Mouse (Mus musculus): ENCODE results near the gene Tmem269. TPM values are rescaled to one million over a fixed set of nuclear protein-coding genes. Genes with fewer than 3 reads are reported as not detected.

Tmem269 gene
- polyA plus RNA-seq, 1 experiment from 2014 or later, result not detected

DNA sequence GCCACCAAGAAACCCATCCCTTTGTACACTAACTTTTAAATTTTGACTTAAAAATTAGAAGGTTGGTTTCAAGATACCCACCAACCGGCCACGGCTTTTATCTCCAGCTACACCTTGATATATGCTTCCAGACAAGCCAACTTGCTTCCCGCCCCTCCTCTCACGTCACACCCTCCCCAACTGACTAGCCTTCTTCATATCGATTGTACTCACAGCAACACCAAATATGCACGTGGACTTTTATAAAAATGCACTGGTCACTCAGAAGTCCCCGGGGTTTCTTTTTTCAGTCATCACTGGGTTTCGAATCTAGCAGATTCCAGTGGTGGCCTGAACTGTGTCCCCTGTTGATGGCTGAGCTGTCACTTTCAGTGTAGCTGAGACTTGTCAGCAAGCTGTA is 27.4 kb downstream of the Tmem269 start:
- H3K9ac ChIP-seq, result no peak overlapping the region
- H3K4me1 ChIP-seq, result no peaks in the 10 kb centered on the region; the same call in 1 of the 2 replicates
- H3K9me3 ChIP-seq, result no peaks in the 10 kb centered on the region
- no peak overlapping the region for H3K4me2 ChIP-seq
- 0 out of 2 replicates have a peak, but pooled peaks cover 1% of the 10 kb centered on the region for H3K27me3 ChIP-seq
- no peak overlapping the region for H3K27ac ChIP-seq
- whole genome bisulfite sequencing, result 82% methylated on average over 8 of the region's 8 CpGs
- no peak overlapping the region for H3K4me3 ChIP-seq (replicated peaks)
- no peaks in the 10 kb centered on the region for H3K36me3 ChIP-seq (replicated peaks)
- ATAC-seq (ENCODE audit: low FRiP score), result no peak

DNA sequence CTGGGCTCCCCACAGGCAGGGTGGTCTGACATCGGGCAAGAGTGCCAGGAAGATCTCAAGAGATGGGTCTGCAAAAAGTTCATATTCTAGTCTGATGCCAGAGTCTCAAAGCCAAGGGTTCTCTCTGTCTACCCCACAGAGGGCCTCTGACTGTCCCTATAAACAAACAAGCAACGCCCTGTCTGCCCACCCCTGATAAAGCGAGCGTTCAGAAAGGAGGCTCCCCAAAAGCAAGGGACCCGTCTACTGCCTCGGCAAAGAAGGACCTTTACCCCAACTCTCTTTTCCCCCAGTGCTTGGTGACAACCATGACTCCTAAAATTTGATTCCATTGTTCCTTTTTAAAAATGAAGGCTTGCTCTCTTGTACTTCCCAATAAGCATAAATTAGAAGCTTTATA is 28.2 kb downstream of the Tmem269 start, which contains the start of gene Ermap:
Ermap (minus strand) TSS at position 148 of the 400 bp plus-strand sequence.
- H3K4me2 ChIP-seq, result no peak within 1 kb of the TSS
- H3K4me1 ChIP-seq, result no peaks in the 10 kb centered on the region; the same call in 1 of the 2 replicates
- WGBS, result 73% methylated on average over 6 of the region's 6 CpGs
- H3K9me3 ChIP-seq, result no peaks in the 10 kb centered on the region
- no peak for ATAC-seq (ENCODE audit: low FRiP score)
- H3K4me3 ChIP-seq (replicated peaks), result no peak within 1 kb of the TSS; the same call in 1 of the 2 replicates
- no peaks in the 10 kb centered on the region for H3K36me3 ChIP-seq (replicated peaks)
- H3K27me3 ChIP-seq, result 0 out of 2 replicates have a peak, but pooled peaks cover 5% of the 10 kb centered on the region
- H3K27ac ChIP-seq, result no peak within 1 kb of the TSS
- H3K9ac ChIP-seq, result no peak within 1 kb of the TSS

DNA sequence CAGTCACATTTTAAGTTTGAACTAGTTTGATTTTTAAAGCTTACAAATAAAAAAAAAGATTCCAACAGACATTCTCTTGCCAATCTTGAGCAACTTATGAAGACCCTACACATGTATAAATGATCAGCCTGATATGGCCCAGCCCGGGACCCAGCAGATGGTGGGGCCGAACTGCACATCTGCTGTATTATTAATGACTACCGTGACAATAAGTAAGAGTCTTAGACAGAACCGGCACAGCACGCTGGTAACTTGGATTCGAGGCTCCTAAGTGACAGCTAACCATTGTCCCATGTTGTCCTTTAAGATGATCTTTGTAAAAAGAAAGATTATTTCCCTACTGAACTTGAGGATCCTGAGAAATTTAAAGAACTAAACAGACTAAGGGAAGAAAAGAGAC is 28.6 kb downstream of the Tmem269 start:
- Histone ChIP-seq H3K4me2 (no peak overlapping the region), H3K36me3 (replicated peaks) (no peaks in the 10 kb centered on the region), H3K27ac (no peak overlapping the region), H3K4me1 (no peaks in the 10 kb centered on the region; the same call in 1 of the 2 replicates), H3K9me3 (no peaks in the 10 kb centered on the region), H3K4me3 (replicated peaks) (no peak overlapping the region; the same call in 1 of the 2 replicates), H3K9ac (no peak overlapping the region), H3K27me3 (0 out of 2 replicates have a peak, but pooled peaks cover 5% of the 10 kb centered on the region)
- WGBS, result 73% methylated on average over 6 of the region's 6 CpGs
- ATAC-seq (ENCODE audit: low FRiP score), result no peak

DNA sequence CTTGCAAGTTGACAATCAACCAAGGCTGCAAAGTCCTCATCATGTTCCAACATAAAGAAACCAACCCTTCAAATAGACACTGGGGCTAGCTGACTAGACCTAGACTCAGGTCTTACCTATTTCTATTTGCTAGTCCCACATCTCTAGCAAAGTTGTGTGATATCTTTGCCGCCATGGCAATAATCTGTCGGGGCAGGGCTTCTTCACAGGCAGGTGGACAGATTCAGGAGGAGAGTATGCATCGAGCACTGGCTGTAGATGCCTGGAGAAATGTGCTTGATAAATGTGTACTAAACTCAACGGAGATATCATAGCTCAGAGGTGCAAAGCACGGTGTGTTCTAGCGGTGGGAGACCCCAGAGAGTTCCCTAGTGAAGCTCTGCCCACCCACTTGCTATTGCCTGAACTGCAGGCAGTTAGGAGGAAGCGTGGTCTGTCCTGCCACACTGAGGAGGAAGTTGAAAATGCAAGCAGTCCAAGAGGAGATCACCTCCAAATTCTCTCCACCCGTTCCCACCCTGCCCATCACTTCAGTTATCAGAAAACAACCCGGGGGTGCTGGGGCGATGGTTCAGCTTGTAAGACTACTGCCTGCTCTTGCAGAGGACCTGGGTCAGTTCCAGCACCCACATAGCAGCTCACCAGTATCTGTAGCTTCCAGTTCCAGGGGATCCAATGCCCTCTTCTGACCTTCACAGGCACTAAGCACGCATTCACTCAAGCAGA is 29.8 kb downstream of the Tmem269 start:
- Histone ChIP-seq H3K4me2 (no peak overlapping the region), H3K9me3 (no peaks in the 10 kb centered on the region), H3K4me1 (no peaks in the 10 kb centered on the region; the same call in 1 of the 2 replicates), H3K36me3 (replicated peaks) (no peaks in the 10 kb centered on the region), H3K4me3 (replicated peaks) (no peak overlapping the region), H3K27ac (no peak overlapping the region), H3K9ac (no peak overlapping the region), H3K27me3 (0 out of 2 replicates have a peak, but pooled peaks cover 5% of the 10 kb centered on the region)
- no peak for ATAC-seq (ENCODE audit: low FRiP score)
- WGBS, result 63% methylated on average over 11 of the region's 11 CpGs

DNA sequence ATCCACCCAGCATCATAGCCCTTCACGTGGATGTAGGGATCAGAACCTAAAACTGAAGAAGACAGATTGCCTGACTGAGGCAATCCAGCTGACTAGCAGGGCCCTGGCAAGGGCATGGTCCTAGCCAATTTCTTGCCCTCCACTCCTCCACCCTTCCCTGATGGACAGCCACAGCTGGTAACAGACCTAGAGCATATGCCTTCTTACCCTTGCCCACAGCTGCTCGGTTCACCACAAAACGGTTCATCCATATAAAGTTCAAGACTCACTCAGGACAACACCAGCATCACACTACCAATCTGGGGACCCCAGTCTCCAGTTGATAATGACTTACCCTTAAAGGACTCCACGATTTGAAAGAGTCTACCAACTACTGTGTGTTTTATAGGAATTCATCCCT is 32.2 kb downstream of the Tmem269 start:
- H3K27me3 ChIP-seq, result 0 out of 2 replicates have a peak, but pooled peaks cover 5% of the 10 kb centered on the region
- 83% methylated on average over 4 of the region's 4 CpGs for WGBS
- ATAC-seq (ENCODE audit: low FRiP score), result no peak
- no peak overlapping the region for H3K27ac ChIP-seq
- H3K9ac ChIP-seq, result no peak overlapping the region
- H3K9me3 ChIP-seq, result no peaks in the 10 kb centered on the region
- H3K4me2 ChIP-seq, result no peak overlapping the region
- H3K4me1 ChIP-seq, result no peaks in the 10 kb centered on the region; the same call in 1 of the 2 replicates
- no peak overlapping the region for H3K4me3 ChIP-seq (replicated peaks)
- no peaks in the 10 kb centered on the region for H3K36me3 ChIP-seq (replicated peaks)

DNA sequence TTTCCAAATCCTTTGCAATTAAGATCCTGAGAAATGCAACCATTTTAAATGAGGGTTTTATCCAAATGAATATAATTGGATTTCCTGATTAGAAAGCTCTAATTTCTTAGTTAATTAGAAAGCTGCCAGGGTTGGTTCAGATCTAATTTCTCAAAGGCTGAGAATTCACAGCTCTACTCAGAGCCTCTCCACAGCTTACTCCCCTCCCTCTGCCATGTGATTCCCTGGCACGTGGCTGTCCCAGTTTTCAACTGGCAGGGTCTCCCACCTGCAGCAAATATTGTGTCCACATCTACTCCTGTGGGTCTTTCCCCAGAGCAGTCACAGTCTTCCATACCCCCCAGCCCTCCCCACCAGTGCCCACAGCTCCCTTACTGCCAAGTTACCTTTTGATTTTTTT is 34.5 kb downstream of the Tmem269 start:
- ATAC-seq (ENCODE audit: low FRiP score), result no peak
- H3K9ac ChIP-seq, result no peak overlapping the region
- H3K36me3 ChIP-seq (replicated peaks), result no peaks in the 10 kb centered on the region
- H3K4me3 ChIP-seq (replicated peaks), result no peak overlapping the region
- 50% methylated on average over 1 of the region's 1 CpGs for WGBS
- H3K27ac ChIP-seq, result no peak overlapping the region
- H3K27me3 ChIP-seq, result 0 out of 2 replicates have a peak, but pooled peaks cover 5% of the 10 kb centered on the region
- no peak overlapping the region for H3K4me2 ChIP-seq
- H3K4me1 ChIP-seq, result no peaks in the 10 kb centered on the region
- H3K9me3 ChIP-seq, result no peaks in the 10 kb centered on the region

DNA sequence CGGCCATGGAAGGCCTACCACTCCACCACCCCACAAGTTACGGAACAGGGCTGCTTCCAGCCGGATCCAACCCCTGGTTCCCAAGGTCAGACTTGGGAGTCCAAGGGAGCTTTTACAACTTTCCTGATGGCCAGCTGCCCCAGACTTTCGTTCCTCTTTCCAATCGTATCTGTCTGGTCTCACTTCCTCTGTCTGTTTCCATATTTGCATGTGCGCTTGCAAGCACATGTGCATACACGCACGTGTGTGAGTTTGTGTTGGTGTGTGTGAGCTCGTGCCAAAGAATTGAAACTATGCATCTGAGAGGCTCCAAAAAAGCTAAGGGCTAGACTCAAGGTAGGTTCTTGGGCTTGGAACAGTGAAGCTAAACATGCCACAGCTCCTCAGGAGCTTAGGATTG is 36.6 kb downstream of the Tmem269 start:
- no peak for ATAC-seq (ENCODE audit: low FRiP score)
- WGBS, result 94% methylated on average over 9 of the region's 9 CpGs

DNA sequence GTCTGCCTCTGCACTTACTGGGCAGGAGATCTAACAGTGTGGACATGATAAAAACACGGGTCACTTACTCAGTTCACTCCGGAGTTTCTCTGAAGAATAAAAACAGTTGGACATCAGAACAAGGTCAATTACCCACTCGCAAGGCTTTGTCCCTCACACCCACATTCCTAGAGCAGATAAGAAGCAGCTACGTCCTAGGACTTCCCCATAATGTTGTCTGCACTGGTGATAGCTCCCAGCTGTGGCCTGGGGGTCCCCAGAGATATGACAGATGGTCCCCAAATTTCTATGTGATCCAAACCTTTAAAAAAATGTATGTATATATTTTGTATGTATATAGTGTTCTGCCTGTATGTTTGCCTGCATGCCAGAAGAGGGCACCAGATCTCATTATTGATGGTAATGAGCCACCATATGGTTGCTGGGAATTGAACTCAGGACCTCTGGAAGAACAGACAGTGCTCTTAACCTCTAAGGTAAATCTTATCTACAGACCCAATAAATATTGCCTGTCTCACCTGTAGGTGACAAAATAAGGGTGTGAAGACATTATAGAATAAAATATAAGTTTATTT is 37.8 kb downstream of the Tmem269 start:
- WGBS, result 57% methylated on average over 4 of the region's 4 CpGs
- Histone ChIP-seq H3K4me1 (no peaks in the 10 kb centered on the region), H3K36me3 (replicated peaks) (no peaks in the 10 kb centered on the region), H3K4me2 (no peak overlapping the region), H3K9ac (no peak overlapping the region), H3K27ac (no peak overlapping the region), H3K4me3 (replicated peaks) (no peak overlapping the region), H3K27me3 (0 out of 2 replicates have a peak, but pooled peaks cover 6% of the 10 kb centered on the region), H3K9me3 (no peaks in the 10 kb centered on the region)
- ATAC-seq (ENCODE audit: low FRiP score), result no peak

More for the DNA sequence above, 36.6 kb downstream of the Tmem269 start:
- no peak overlapping the region for H3K4me3 ChIP-seq (replicated peaks)
- no peaks in the 10 kb centered on the region for H3K4me1 ChIP-seq
- no peak overlapping the region for H3K4me2 ChIP-seq
- 0 out of 2 replicates have a peak, but pooled peaks cover 11% of the 10 kb centered on the region for H3K27me3 ChIP-seq
- H3K9me3 ChIP-seq, result no peaks in the 10 kb centered on the region
- no peak overlapping the region for H3K27ac ChIP-seq
- no peaks in the 10 kb centered on the region for H3K36me3 ChIP-seq (replicated peaks)
- H3K9ac ChIP-seq, result no peak overlapping the region

DNA sequence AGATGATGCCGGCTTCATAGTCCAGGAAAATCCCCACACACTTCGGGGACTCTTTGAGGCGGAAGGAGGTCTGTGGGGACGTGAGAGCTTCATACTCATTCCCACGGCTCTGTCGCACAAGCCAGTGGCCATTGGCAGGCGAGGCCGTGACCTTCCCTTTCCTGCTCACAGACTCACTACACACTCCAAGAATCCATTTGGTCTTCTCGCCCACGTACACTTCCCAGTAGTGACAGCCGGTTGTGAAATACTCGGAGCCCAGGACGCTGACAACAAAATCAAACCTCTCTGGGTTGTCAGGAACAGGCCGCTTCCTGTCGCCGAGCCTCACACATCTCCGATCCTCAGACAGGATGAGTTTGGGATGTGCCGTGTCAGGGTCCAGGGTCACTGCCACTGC is 39.7 kb downstream of the Tmem269 start:
- Histone ChIP-seq H3K9me3 (no peaks in the 10 kb centered on the region), H3K27ac (no peak overlapping the region), H3K9ac (no peak overlapping the region), H3K4me1 (peaks cover under 1% of the 10 kb centered on the region), H3K4me2 (no peak overlapping the region), H3K36me3 (replicated peaks) (no peaks in the 10 kb centered on the region), H3K4me3 (replicated peaks) (no peak overlapping the region), H3K27me3 (0 out of 2 replicates have a peak, but pooled peaks cover 6% of the 10 kb centered on the region)
- WGBS, result 84% methylated on average over 18 of the region's 18 CpGs
- ATAC-seq (ENCODE audit: low FRiP score), result no peak

DNA sequence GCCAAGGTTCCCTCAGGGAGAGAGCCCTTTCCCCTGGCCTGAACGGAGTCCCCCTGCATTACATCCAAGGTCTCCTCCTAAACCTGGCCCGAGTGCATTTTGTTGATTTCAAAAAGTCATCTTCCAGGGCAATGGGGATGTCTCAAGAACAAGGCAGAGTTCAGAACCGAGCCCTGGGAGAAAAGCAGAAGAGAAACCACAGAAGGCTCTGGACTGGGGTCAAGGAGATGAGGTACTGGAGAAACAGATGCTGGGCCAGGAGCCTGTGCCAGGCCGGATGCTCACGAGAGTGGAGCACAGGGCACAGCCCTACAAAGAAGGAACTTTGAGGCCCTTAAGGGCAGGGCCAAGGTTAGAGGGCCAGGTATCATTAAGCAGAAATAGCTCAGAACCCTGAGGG is 40.3 kb downstream of the Tmem269 start:
- H3K27ac ChIP-seq, result no peak overlapping the region
- H3K4me3 ChIP-seq (replicated peaks), result no peak overlapping the region
- H3K27me3 ChIP-seq, result 0 out of 2 replicates have a peak, but pooled peaks cover 6% of the 10 kb centered on the region
- no peaks in the 10 kb centered on the region for H3K9me3 ChIP-seq
- no peak for ATAC-seq (ENCODE audit: low FRiP score)
- WGBS, result 74% methylated on average over 5 of the region's 5 CpGs
- H3K4me2 ChIP-seq, result no peak overlapping the region
- peaks cover 7% of the 10 kb centered on the region for H3K4me1 ChIP-seq
- H3K9ac ChIP-seq, result no peak overlapping the region
- H3K36me3 ChIP-seq (replicated peaks), result no peaks in the 10 kb centered on the region

DNA sequence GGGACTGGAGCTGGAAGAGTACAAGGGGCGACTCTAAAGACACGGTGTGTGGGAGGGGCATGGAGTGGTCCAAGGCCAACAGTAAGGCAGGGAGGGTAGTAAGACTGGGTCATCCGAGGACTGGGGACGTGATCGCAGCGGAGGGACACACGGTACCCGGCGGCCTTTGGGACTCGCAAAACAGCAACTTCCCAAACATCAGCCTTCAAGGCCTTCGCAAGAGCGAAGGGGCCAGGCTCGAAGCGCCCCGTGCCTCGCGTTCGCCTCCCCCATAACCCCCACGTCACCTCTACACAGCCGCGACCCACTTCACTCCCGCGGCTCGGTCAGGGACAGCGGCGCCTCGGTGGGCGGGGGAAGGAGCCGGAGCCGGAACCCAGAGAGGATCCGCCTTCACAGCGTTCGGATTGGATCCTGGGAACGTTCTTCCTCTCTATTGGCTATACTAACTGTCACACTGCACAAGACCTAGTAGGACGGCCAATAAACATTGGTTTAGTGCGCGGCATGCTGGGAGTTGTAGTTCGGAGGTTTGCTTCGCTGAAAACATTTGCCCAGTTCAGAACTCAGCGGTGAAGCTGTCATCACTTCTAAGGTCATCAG is 44.1 kb downstream of the Tmem269 start, which contains the start of gene Zfp691:
Zfp691 (minus strand) TSS at position 345 of the 603 bp plus-strand sequence.
- Histone ChIP-seq H3K36me3 (replicated peaks) (peaks cover 18% of the 10 kb centered on the region), H3K27me3 (0 out of 2 replicates have a peak, but pooled peaks cover 6% of the 10 kb centered on the region), H3K9me3 (no peaks in the 10 kb centered on the region), H3K4me2 (peak within 1 kb of the TSS; percentile 81), H3K4me1 (peaks cover 19% of the 10 kb centered on the region), H3K27ac (peak within 1 kb of the TSS; percentile 46; the same call in 1 of the 2 replicates), H3K4me3 (replicated peaks) (peak within 1 kb of the TSS; percentile 81), H3K9ac (peak within 1 kb of the TSS; percentile 87)
- ATAC-seq (ENCODE audit: low FRiP score), result peak; percentile 100
- WGBS, result under 1% methylated on average over 40 of the region's 40 CpGs
